Comparison of ENCODE assay signal across 8 mouse cellular contexts in genomic region chr6:97147755-97148382, GRCm38 (mm10). TPM values are rescaled to one million over a fixed set of nuclear protein-coding genes. Genes with fewer than 3 reads are reported as not detected.
DNase-seq lines count a peak whose midpoint lies in the region; ATAC-seq and TF ChIP-seq lines count a peak whose summit lies in the region.

No protein-coding gene starts in this region.

- intact Hi-C loops in heart, adult 2 months (cut with DNase I) = loop anchor here (2.0 to 10.0 kb wide), 4 partner anchors 31 to 374 kb away; partner anchors contain the start of genes Arl6ip5 and Tmf1

- H3ac ChIP-seq in myocyte (ENCODE audit: control insufficient read depth, insufficient read length) = peak overlapping the region; percentile 29

- no peak for TF ChIP-seq EP300 in heart, adult 2 months (IDR thresholded peaks at IDR 0.05; ENCODE audit: insufficient read depth, low read depth, low read length)

- H3K79me2 ChIP-seq in heart, adult 2 months (replicated peaks; ENCODE audit: control insufficient read depth, insufficient read depth, low read length) = no peaks in the 10 kb centered on the region
- H3K79me2 ChIP-seq in myocyte (ENCODE audit: control insufficient read depth, insufficient read depth) = peaks cover 5% of the 10 kb centered on the region

- peak; percentile 56 for DNase-seq in 3T3-L1 (ENCODE audit: low read depth, low spot score)
- DNase-seq in Patski (ENCODE audit: low read depth, low spot score) = no peak
- peak; percentile 53 for DNase-seq in embryonic facial prominence, embryonic 11.5 days (ENCODE audit: low spot score)
- DNase-seq in heart, adult 2 months = peak; percentile 49 to 57
- peak; percentile 67 for DNase-seq in kidney, adult 9 months
- no peak for DNase-seq in liver, embryonic 11.5 days (ENCODE audit: low spot score)
- peak; percentile 41 to 70 for DNase-seq in urinary bladder, postnatal 4 days (ENCODE audit: low spot score in 2 of 2)

- H3K27ac ChIP-seq in embryonic facial prominence, embryonic 11.5 days (replicated peaks; ENCODE audit: low read depth, low read length) = no peak overlapping the region; the same call in 1 of the 2 replicates
- H3K27ac ChIP-seq in heart, adult 2 months = peak overlapping the region; percentile 96
- no peak overlapping the region for H3K27ac ChIP-seq in liver, embryonic 11.5 days (ENCODE audit: low read depth, low read length)

- CTCF ChIA-PET in Patski (lab: Charles Lee) = no interaction called here

- 16% methylated on average over 18 of the region's 18 CpGs for WGBS in embryonic facial prominence, embryonic 11.5 days
- WGBS in heart, adult 2 months = 6% methylated on average over 18 of the region's 18 CpGs
- 29% methylated on average over 18 of the region's 18 CpGs for WGBS in liver, embryonic 11.5 days

- H3K4me2 ChIP-seq in embryonic facial prominence, embryonic 11.5 days (ENCODE audit: low read depth, low read length) = peak overlapping the region; percentile 97
- H3K4me2 ChIP-seq in liver, embryonic 11.5 days = peak overlapping the region; percentile 99
- peak overlapping the region; percentile 92 for H3K4me2 ChIP-seq in myocyte (ENCODE audit: low read depth)

- TF ChIP-seq POLR2A in heart, adult 2 months (IDR thresholded peaks at IDR 0.05; ENCODE audit: insufficient read depth, low read depth, low read length) = no peak
- no peak for TF ChIP-seq POLR2A in myocyte (IDR thresholded peaks at IDR 0.05; ENCODE audit: insufficient read length, low read depth)

- H3K4me1 ChIP-seq in embryonic facial prominence, embryonic 11.5 days (ENCODE audit: control insufficient read depth, insufficient read depth, low read length) = no peaks in the 10 kb centered on the region; the same call in none of the 2 replicates
- H3K4me1 ChIP-seq in heart, adult 2 months (ENCODE audit: control insufficient read depth, insufficient read depth, low read length) = peaks cover 4% of the 10 kb centered on the region
- H3K4me1 ChIP-seq in liver, embryonic 11.5 days (replicated peaks; ENCODE audit: control insufficient read depth, insufficient read depth, low read length) = peaks cover 7% of the 10 kb centered on the region

- no peak for TF ChIP-seq CTCF in Patski (IDR thresholded peaks at IDR 0.05)
- TF ChIP-seq CTCF in heart, adult 2 months (IDR thresholded peaks at IDR 0.05) = no peak

- H3K9ac ChIP-seq in embryonic facial prominence, embryonic 11.5 days (replicated peaks; ENCODE audit: low read length) = peak overlapping the region; percentile 84
- H3K9ac ChIP-seq in heart, adult 2 months (ENCODE audit: low read depth, low read length) = peak overlapping the region; percentile 93
- peak overlapping the region; percentile 94 for H3K9ac ChIP-seq in liver, embryonic 11.5 days (ENCODE audit: low read depth, low read length)

- H3K4me3 ChIP-seq in embryonic facial prominence, embryonic 11.5 days (ENCODE audit: low read depth, low read length) = peak overlapping the region; percentile 64
- peak overlapping the region; percentile 87 for H3K4me3 ChIP-seq in heart, adult 2 months
- peak overlapping the region; percentile 80 for H3K4me3 ChIP-seq in liver, embryonic 11.5 days (ENCODE audit: low read depth, low read length)
- H3K4me3 ChIP-seq in myocyte = peak overlapping the region; percentile 42

- H3K27me3 ChIP-seq in Patski (no peaks in the 10 kb centered on the region), myocyte (ENCODE audit: control insufficient read depth, insufficient read depth, insufficient read length) (no peaks in the 10 kb centered on the region)
- H3K27me3 ChIP-seq in embryonic facial prominence, embryonic 11.5 days (ENCODE audit: control insufficient read depth, insufficient read depth, low read length) = no peaks in the 10 kb centered on the region
- no peaks in the 10 kb centered on the region for H3K27me3 ChIP-seq in heart, adult 2 months (ENCODE audit: control insufficient read depth, insufficient read depth, low read length)
- no peaks in the 10 kb centered on the region for H3K27me3 ChIP-seq in liver, embryonic 11.5 days (replicated peaks; ENCODE audit: control insufficient read depth, insufficient read depth, low read length)

- peak; percentile 32 for ATAC-seq in Patski
- peak; percentile 67; the same call in 1 of the 2 replicates for ATAC-seq in embryonic facial prominence, embryonic 11.5 days (replicated peaks; ENCODE audit: insufficient number of reproducible peaks, low FRiP score, low TSS enrichment, low read depth)
- no peak for ATAC-seq in liver, embryonic 11.5 days (replicated peaks; ENCODE audit: low FRiP score)

- in situ Hi-C loops in Patski (cut with MboI; ENCODE audit: low pct_unique_long_range_greater_than_20kb) = no loop called here

- no peaks in the 10 kb centered on the region for H3K9me3 ChIP-seq in embryonic facial prominence, embryonic 11.5 days (replicated peaks; ENCODE audit: control insufficient read depth, low read length)
- no peaks in the 10 kb centered on the region for H3K9me3 ChIP-seq in liver, embryonic 11.5 days (ENCODE audit: control insufficient read depth, low read length)

- POLR2A ChIA-PET in Patski (lab: Charles Lee) = interaction anchor here (1.1 to 1.7 kb wide), 2 partner anchors 8 to 27 kb away, joined by 3 to 4 read pairs; no protein-coding TSS in a partner anchor

- no peaks in the 10 kb centered on the region for H3K36me3 ChIP-seq in embryonic facial prominence, embryonic 11.5 days (replicated peaks; ENCODE audit: control insufficient read depth, insufficient read depth, low read depth, low read length)
- peaks cover 10% of the 10 kb centered on the region for H3K36me3 ChIP-seq in heart, adult 2 months (ENCODE audit: control insufficient read depth, insufficient read depth, low read length)
- H3K36me3 ChIP-seq in liver, embryonic 11.5 days (ENCODE audit: control insufficient read depth, insufficient read depth, low read length) = no peaks in the 10 kb centered on the region
- H3K36me3 ChIP-seq in myocyte (ENCODE audit: control insufficient read depth, insufficient read depth) = peaks cover 14% of the 10 kb centered on the region

TF ChIP-seq in myocyte, 11 proteins besides CTCF, POLR2A, EP300 and RAD21:
- TF ChIP-seq MYOD1 (IDR thresholded peaks at IDR 0.05; ENCODE audit: control insufficient read depth in 1 of 3, insufficient read length in 2 of 3, low read depth in 2 of 3) (no peak), E2F4 (IDR thresholded peaks at IDR 0.05; ENCODE audit: insufficient read depth) (no peak), REST (IDR thresholded peaks at IDR 0.05; ENCODE audit: insufficient read depth, insufficient read length) (no peak), USF1 (IDR thresholded peaks at IDR 0.05; ENCODE audit: low read depth) (no peak), MYOG (IDR thresholded peaks at IDR 0.05; ENCODE audit: control insufficient read depth in 1 of 3, insufficient read depth in 1 of 3, insufficient read length in 2 of 3, low read depth in 2 of 3) (no peak), CEBPB (IDR thresholded peaks at IDR 0.05; ENCODE audit: insufficient read depth, poor library complexity, severe bottlenecking) (no peak), TCF3 (IDR thresholded peaks at IDR 0.05; ENCODE audit: insufficient read length, low read depth) (no peak), MAX (IDR thresholded peaks at IDR 0.05; ENCODE audit: low read depth) (no peak), POLR2AphosphoS2 (IDR thresholded peaks at IDR 0.05; ENCODE audit: insufficient read length, low read depth) (no peak), SRF (IDR thresholded peaks at IDR 0.05; ENCODE audit: control insufficient read depth, insufficient read length, low read depth) (no peak), TCF12 (IDR thresholded peaks at IDR 0.05; ENCODE audit: insufficient read depth, poor library complexity, severe bottlenecking) (no peak)

RNA-seq across cellular contexts. Expression of gene Eogt, which starts 1.1 kb away (rescaled TPM):
- 38.3 TPM for polyA plus RNA-seq in Patski (2021)
- 5.5 and 6.9 TPM in 2 replicates for polyA plus RNA-seq in embryonic facial prominence, embryonic 11.5 days (2014; fragmentation: Nextera tagmentation; extraction: Ambion mirVana)
- 10 to 100 TPM; 12.5 to 16.1 TPM for total RNA-seq in heart, adult 2 months (2021)
- 8.7 and 13.5 TPM in 2 replicates for polyA plus RNA-seq in heart, adult 2 months (2012; rRNA removed)
- polyA plus RNA-seq in liver, embryonic 11.5 days (2014; fragmentation: Nextera tagmentation; extraction: Ambion mirVana) = 4.9 and 5.6 TPM in 2 replicates
- 4.4 TPM for polyA plus RNA-seq in myocyte (2012; fragmentation: generic; extraction: Trizol)

RNA-seq across cellular contexts. Expression of gene Tmf1, which starts 31.1 kb away (rescaled TPM):
- polyA plus RNA-seq in Patski (2021) (49.1 TPM), myocyte (2012; fragmentation: generic; extraction: Trizol) (11.7 TPM)
- 30.3 and 34.2 TPM in 2 replicates for polyA plus RNA-seq in embryonic facial prominence, embryonic 11.5 days (2014; fragmentation: Nextera tagmentation; extraction: Ambion mirVana)
- 10 to 100 TPM; 35.7 to 43.6 TPM for total RNA-seq in heart, adult 2 months (2021)
- 2.7 and 4.8 TPM in 2 replicates for polyA plus RNA-seq in heart, adult 2 months (2012; rRNA removed)
- 21.1 and 21.8 TPM in 2 replicates for polyA plus RNA-seq in liver, embryonic 11.5 days (2014; fragmentation: Nextera tagmentation; extraction: Ambion mirVana)

RNA-seq across cellular contexts. Expression of gene Uba3, which starts 57.6 kb away (rescaled TPM):
- 118 TPM for polyA plus RNA-seq in Patski (2021)
- 102 and 112 TPM in 2 replicates for polyA plus RNA-seq in embryonic facial prominence, embryonic 11.5 days (2014; fragmentation: Nextera tagmentation; extraction: Ambion mirVana)
- total RNA-seq in heart, adult 2 months (2021) = 10 to 100 TPM; 55.2 to 59.3 TPM
- polyA plus RNA-seq in heart, adult 2 months (2012; rRNA removed) = 20.0 and 46.9 TPM in 2 replicates
- 60.5 and 65.3 TPM in 2 replicates for polyA plus RNA-seq in liver, embryonic 11.5 days (2014; fragmentation: Nextera tagmentation; extraction: Ambion mirVana)
- polyA plus RNA-seq in myocyte (2012; fragmentation: generic; extraction: Trizol) = 43.7 TPM

Comparison
In these comparisons a context has a peak if more than half of its experiments do, and no peak if none do; other contexts are left out.
1. DNase-seq: peak in 3T3-L1 (single experiment), embryonic facial prominence, embryonic 11.5 days (single experiment), heart, adult 2 months (2 of 2), kidney, adult 9 months (single experiment) and urinary bladder, postnatal 4 days (2 of 2); none in Patski (single experiment) and liver, embryonic 11.5 days (single experiment).
2. Peak in every context shown above with its lines, with median percentiles within 50 percentile points of each other: H3K4me2 ChIP-seq, H3K4me3 ChIP-seq and H3K9ac ChIP-seq.